Mouse (Mus musculus) stomach, embryonic 16.5 days (tissue): Measurements from ENCODE around the gene Mta2. TPM values are rescaled to one million over a fixed set of nuclear protein-coding genes. Genes with fewer than 3 reads are reported as not detected.

ENCODE experiments used
- ATAC-seq: fragments of 200-750 bp; cut with Nextera tagmentation; 2 replicates; pipeline ENCODE4 v1.8.0; 2017; ENCODE audit warnings: moderate number of reproducible peaks, moderate TSS enrichment; ENCODE audit not compliant: insufficient read depth, low FRiP score
- H3K27ac ChIP-seq: fragments of 300-500 bp; sonication (generic); 2 replicates; pipeline ENCODE4 v1.5.1; 2014; ENCODE audit warnings: low read length
- H3K27me3 ChIP-seq: fragments of 300-500 bp; sonication (generic); 2 replicates; pipeline ENCODE4 v1.6.1; 2014; ENCODE audit warnings: low read length, control low read depth, mixed read lengths; ENCODE audit not compliant: control insufficient read depth, insufficient read depth
- H3K36me3 ChIP-seq: fragments of 300-500 bp; sonication (generic); 2 replicates; pipeline ENCODE4 v1.6.1; 2014; ENCODE audit warnings: low read length; ENCODE audit not compliant: control insufficient read depth, insufficient read depth
- H3K4me1 ChIP-seq: fragments of 300-500 bp; sonication (generic); 2 replicates; pipeline ENCODE4 v1.6.1; 2014; ENCODE audit warnings: low read length, control low read depth, mixed read lengths; ENCODE audit not compliant: control insufficient read depth, insufficient read depth
- H3K4me2 ChIP-seq: fragments of 300-500 bp; sonication (generic); 2 replicates; pipeline ENCODE4 v1.6.1; 2014; ENCODE audit warnings: low read depth, low read length, mixed read lengths
- H3K4me3 ChIP-seq: fragments of 300-500 bp; sonication (generic); replicated peaks from 2 replicates; pipeline ENCODE4 v1.5.1; 2014; ENCODE audit warnings: mild to moderate bottlenecking, low read length
- H3K9ac ChIP-seq: fragments of 300-500 bp; sonication (generic); 2 replicates; pipeline ENCODE4 v1.6.1; 2014; ENCODE audit warnings: low read length
- H3K9me3 ChIP-seq: fragments of 300-500 bp; sonication (generic); replicated peaks from 2 replicates; pipeline ENCODE4 v1.6.1; 2016; ENCODE audit warnings: low read length, control low read depth; ENCODE audit not compliant: control insufficient read depth
- WGBS: fragments of 180-500 bp; shearing (Covaris S2); extraction: QIAGEN DNeasy Blood & Tissue Kit; methylation state at CpG from one replicate; pipeline ENCODE4 v1.1.7; 2014; 5-methylcytosine and 5-hydroxymethylcytosine counted together
- polyA plus RNA-seq: library from polyadenylated mRNA; unstranded; fragments of >200 nt; fragmentation: Nextera tagmentation; extraction: Ambion mirVana; gene quantifications from 2 replicates; pipeline ENCODE4 v1.2.1, GENCODE M21; 2015

The Mta2 gene
- polyA plus RNA-seq, 1 experiment from 2014 or later, result 149 TPM

- Histone ChIP-seq H3K4me1 (peaks cover 6% of the 10 kb centered on the region; the same call in 1 of the 2 replicates), H3K9ac (peak within 1 kb of the TSS; percentile 81), H3K9me3 (no peaks in the 10 kb centered on the region), H3K4me3 (peak within 1 kb of the TSS; percentile 74), H3K27me3 (no peaks in the 10 kb centered on the region), H3K36me3 (peaks cover 23% of the 10 kb centered on the region; the same call in 1 of the 2 replicates), H3K27ac (peak within 1 kb of the TSS; percentile 83), H3K4me2 (peak within 1 kb of the TSS; percentile 88)
- peak; percentile 96 for ATAC-seq
- 3% methylated on average over 46 of the region's 46 CpGs for WGBS
These were observed 11.7 kb downstream of the Mta2 start, which contains the start of gene Tut1 for GRCm38 (mm10) chr19:8953135-8954039. Gene Tut1 (plus strand): TSS chr19:8953847.

- ATAC-seq, result no peak
- peak overlapping the region; percentile 88 for H3K4me2 ChIP-seq
- 8% methylated on average over 9 of the region's 9 CpGs for WGBS
- H3K9ac ChIP-seq, result peak overlapping the region; percentile 81
- H3K4me1 ChIP-seq, result peaks cover 6% of the 10 kb centered on the region; the same call in 1 of the 2 replicates
- H3K27me3 ChIP-seq, result no peaks in the 10 kb centered on the region
- H3K36me3 ChIP-seq, result peaks cover 21% of the 10 kb centered on the region; the same call in 1 of the 2 replicates
- H3K4me3 ChIP-seq, result peak overlapping the region; percentile 74
- H3K27ac ChIP-seq, result peak overlapping the region; percentile 83
- no peaks in the 10 kb centered on the region for H3K9me3 ChIP-seq
These were observed 12.5 kb downstream of the Mta2 start for GRCm38 (mm10) chr19:8954171-8954570.

DNA sequence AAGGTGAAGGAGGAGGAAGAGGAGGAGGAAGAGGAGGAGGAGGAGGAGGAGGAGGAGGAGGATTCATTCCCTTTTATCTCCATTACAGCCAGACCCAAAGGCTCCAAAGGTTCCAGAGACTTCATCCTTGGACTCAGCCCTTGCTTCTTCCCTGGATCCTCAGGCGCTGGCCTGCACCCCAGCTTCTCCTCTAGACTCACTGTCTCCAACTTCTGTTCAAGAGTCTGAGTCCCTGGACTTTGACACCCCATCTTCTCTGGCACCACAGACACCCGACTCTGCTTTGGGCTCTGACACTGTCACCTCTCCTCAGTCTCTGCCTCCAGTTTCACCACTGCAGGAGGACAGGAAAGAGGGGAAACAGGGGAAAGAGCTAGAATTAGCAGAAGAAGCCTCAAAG, 20.6 kb downstream of the Mta2 start:
- Histone ChIP-seq H3K27ac (no peak overlapping the region), H3K36me3 (peaks cover 21% of the 10 kb centered on the region), H3K4me3 (no peak overlapping the region), H3K27me3 (no peaks in the 10 kb centered on the region), H3K9ac (no peak overlapping the region), H3K9me3 (no peaks in the 10 kb centered on the region), H3K4me2 (no peak overlapping the region), H3K4me1 (peaks cover 6% of the 10 kb centered on the region)
- 80% methylated on average over 2 of the region's 2 CpGs for WGBS
- ATAC-seq, result no peak

GRCm38 (mm10) chr19:8965075-8965474, 23.4 kb downstream of the Mta2 start:
- H3K9me3 ChIP-seq, result no peaks in the 10 kb centered on the region
- H3K27ac ChIP-seq, result no peak overlapping the region
- H3K9ac ChIP-seq, result peak overlapping the region; percentile 74
- no peaks in the 10 kb centered on the region for H3K27me3 ChIP-seq
- WGBS, result 85% methylated on average over 11 of the region's 11 CpGs
- peaks cover 18% of the 10 kb centered on the region for H3K36me3 ChIP-seq
- no peak overlapping the region; the same call in 1 of the 2 replicates for H3K4me2 ChIP-seq
- H3K4me3 ChIP-seq, result no peak overlapping the region
- H3K4me1 ChIP-seq, result peaks cover 13% of the 10 kb centered on the region
- ATAC-seq, result no peak

DNA sequence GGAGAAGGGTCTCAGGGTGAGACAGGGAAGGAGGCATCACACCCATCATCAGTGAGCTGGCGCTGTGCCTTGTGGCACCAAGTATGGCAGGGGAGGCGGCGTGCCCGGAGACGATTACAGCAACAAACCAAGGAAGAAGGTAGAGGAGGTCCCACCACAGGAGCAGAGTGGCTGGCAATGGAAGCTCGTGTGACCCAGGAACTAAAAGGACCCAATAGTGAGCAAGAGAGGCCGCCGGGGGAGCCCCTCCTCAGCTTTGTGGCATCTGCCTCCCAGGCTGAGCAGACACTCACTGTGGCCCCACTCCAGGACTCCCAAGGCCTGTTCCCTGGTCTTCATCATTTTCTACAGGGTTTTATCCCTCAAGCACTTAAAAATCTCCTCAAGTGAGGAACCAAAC, 24.1 kb downstream of the Mta2 start:
- Histone ChIP-seq H3K27ac (peak overlapping the region; percentile 92), H3K4me3 (peak overlapping the region; percentile 54), H3K4me1 (peaks cover 13% of the 10 kb centered on the region), H3K4me2 (peak overlapping the region; percentile 66), H3K36me3 (peaks cover 25% of the 10 kb centered on the region), H3K9me3 (no peaks in the 10 kb centered on the region), H3K9ac (peak overlapping the region; percentile 74), H3K27me3 (no peaks in the 10 kb centered on the region)
- ATAC-seq, result no peak
- WGBS, result 76% methylated on average over 8 of the region's 8 CpGs

DNA sequence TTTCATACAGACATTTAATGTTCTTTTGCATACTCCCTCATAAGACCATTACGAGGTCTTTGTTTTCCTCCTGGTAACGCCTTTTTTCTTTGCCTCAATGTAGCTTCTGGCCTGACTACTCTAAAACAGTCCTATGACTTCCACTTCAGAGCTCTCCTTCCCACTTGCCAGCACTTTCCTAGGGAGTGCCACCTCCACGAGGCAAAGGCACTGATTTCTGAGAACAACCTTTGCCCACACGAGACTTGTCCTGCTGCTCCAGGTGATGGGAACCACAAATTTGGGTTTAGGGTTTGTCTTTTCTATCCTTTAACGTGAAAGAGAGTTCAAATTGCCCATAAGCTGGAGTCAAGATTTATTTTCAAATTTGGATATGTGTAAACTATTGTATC, 24.5 kb downstream of the Mta2 start:
- Histone ChIP-seq H3K36me3 (peaks cover 29% of the 10 kb centered on the region), H3K27me3 (no peaks in the 10 kb centered on the region), H3K4me1 (peaks cover 13% of the 10 kb centered on the region), H3K9ac (peak overlapping the region; percentile 74), H3K4me2 (peak overlapping the region; percentile 66), H3K27ac (peak overlapping the region; percentile 92), H3K9me3 (no peaks in the 10 kb centered on the region), H3K4me3 (peak overlapping the region; percentile 54)
- 29% methylated on average over 5 of the region's 5 CpGs for WGBS
- ATAC-seq, result no peak

- Histone ChIP-seq H3K27me3 (no peaks in the 10 kb centered on the region), H3K27ac (peak within 1 kb of the TSS; percentile 92), H3K9me3 (no peaks in the 10 kb centered on the region), H3K4me1 (peaks cover 13% of the 10 kb centered on the region), H3K4me2 (peak within 1 kb of the TSS; percentile 66), H3K4me3 (peak within 1 kb of the TSS; percentile 73), H3K36me3 (peaks cover 30% of the 10 kb centered on the region), H3K9ac (peak within 1 kb of the TSS; percentile 83)
- ATAC-seq, result peak; percentile 99
- under 1% methylated on average over 52 of the region's 52 CpGs for WGBS
These were observed 25.1 kb downstream of the Mta2 start, which contains the start of gene Eef1g for GRCm38 (mm10) chr19:8966590-8967372. Gene Eef1g (plus strand): TSS chr19:8967041.

GRCm38 (mm10) chr19:8967373-8967743, 25.7 kb downstream of the Mta2 start:
- ATAC-seq, result no peak
- H3K36me3 ChIP-seq, result peaks cover 33% of the 10 kb centered on the region
- under 1% methylated on average over 8 of the region's 8 CpGs for WGBS

More at GRCm38 (mm10) chr19:8967373-8967743, 25.7 kb downstream of the Mta2 start:
- H3K27me3 ChIP-seq, result no peaks in the 10 kb centered on the region
- H3K9me3 ChIP-seq, result no peaks in the 10 kb centered on the region
- peaks cover 13% of the 10 kb centered on the region for H3K4me1 ChIP-seq
- peak overlapping the region; percentile 60 for H3K4me2 ChIP-seq
- peak overlapping the region; percentile 82 for H3K27ac ChIP-seq
- H3K9ac ChIP-seq, result peak overlapping the region; percentile 83
- peak overlapping the region; percentile 73 for H3K4me3 ChIP-seq
